In genomic region chr2:107345299-107345698, GRCm38 (mm10) we compare ENCODE assay signal across 35 mouse cellular contexts. TPM values are rescaled to one million over a fixed set of nuclear protein-coding genes. Genes with fewer than 3 reads are reported as not detected.
DNase-seq lines count a peak whose midpoint lies in the region; ATAC-seq lines count a peak whose summit lies in the region.
"Had no signal": no experiment of that assay in that cellular context is flagged by ENCODE, and none has a peak within 500 bp of the region (broad histone marks: within the 10 kb centered on the region; RNA-seq: fewer than 3 reads in every experiment).

No protein-coding gene starts in this region.

- no peaks in the 10 kb centered on the region for H3K36me3 ChIP-seq in neural tube, embryonic 12.5 days
- H3K36me3 ChIP-seq in hindbrain, embryonic 16.5 days (ENCODE audit: control insufficient read depth, insufficient read depth, low read length) = no peaks in the 10 kb centered on the region
- no peaks in the 10 kb centered on the region for H3K36me3 ChIP-seq in neural tube, embryonic 13.5 days
- H3K36me3 ChIP-seq in intestine, embryonic 16.5 days (ENCODE audit: control insufficient read depth, insufficient read depth, low read length) = no peaks in the 10 kb centered on the region
- H3K36me3 ChIP-seq: embryonic facial prominence, embryonic 13.5 days; forebrain, embryonic 10.5 days; heart, embryonic 12.5 days; intestine, embryonic 15.5 days; limb, embryonic 10.5 days; limb, embryonic 15.5 days; liver, embryonic 13.5 days; stomach, embryonic 15.5 days had no signal

- H3K4me2 ChIP-seq in neural tube, embryonic 12.5 days (replicated peaks) = no peak overlapping the region
- no peak overlapping the region for H3K4me2 ChIP-seq in hindbrain, embryonic 16.5 days (ENCODE audit: low read length)
- H3K4me2 ChIP-seq in neural tube, embryonic 13.5 days = no peak overlapping the region
- no peak overlapping the region for H3K4me2 ChIP-seq in intestine, embryonic 16.5 days (ENCODE audit: low read depth, low read length)
- H3K4me2 ChIP-seq: embryonic facial prominence, embryonic 13.5 days; heart, embryonic 12.5 days; intestine, embryonic 15.5 days; limb, embryonic 15.5 days; liver, embryonic 13.5 days; stomach, embryonic 15.5 days had no signal

- no peak overlapping the region for H3K27ac ChIP-seq in neural tube, embryonic 12.5 days
- H3K27ac ChIP-seq in hindbrain, embryonic 16.5 days (ENCODE audit: low read depth, low read length) = peak overlapping the region; percentile 61; the same call in 1 of the 2 replicates
- peak overlapping the region; percentile 80 for H3K27ac ChIP-seq in neural tube, embryonic 13.5 days (replicated peaks)
- H3K27ac ChIP-seq in intestine, embryonic 16.5 days (ENCODE audit: low read length) = no peak overlapping the region
- H3K27ac ChIP-seq: embryonic facial prominence, embryonic 13.5 days; forebrain, embryonic 10.5 days; gastrocnemius, adult 2 months; heart, adult 2 months; intestine, embryonic 15.5 days; limb, embryonic 10.5 days; limb, embryonic 15.5 days; liver, embryonic 13.5 days; stomach, embryonic 15.5 days had no signal

- H3K27me3 ChIP-seq in neural tube, embryonic 12.5 days (replicated peaks) = no peaks in the 10 kb centered on the region
- H3K27me3 ChIP-seq in hindbrain, embryonic 16.5 days (replicated peaks; ENCODE audit: control insufficient read depth, insufficient read depth, low read length) = no peaks in the 10 kb centered on the region
- no peaks in the 10 kb centered on the region for H3K27me3 ChIP-seq in neural tube, embryonic 13.5 days
- H3K27me3 ChIP-seq in intestine, embryonic 16.5 days (replicated peaks; ENCODE audit: control insufficient read depth, insufficient read depth, low read length) = no peaks in the 10 kb centered on the region
- H3K27me3 ChIP-seq: embryonic facial prominence, embryonic 13.5 days; heart, embryonic 12.5 days; intestine, embryonic 15.5 days; limb, embryonic 15.5 days; liver, embryonic 13.5 days; stomach, embryonic 15.5 days had no signal

- no peak for DNase-seq in neural tube, embryonic 10.5 days (ENCODE audit: extremely low spot score, low spot score)
- no peak for DNase-seq in left cerebral cortex, postnatal 25 days (ENCODE audit: low spot score in 2 of 2)
- DNase-seq: adrenal gland, adult 8-10 months; B cell, adult 2 months; cerebellum, adult 11 months; cerebellum, adult 9-11 months; gastrocnemius, adult 2 months; gastrocnemius, postnatal 36 days; heart, adult 2 months; heart, postnatal 4 days; kidney, adult 9 months; kidney, postnatal 10 days; layer of hippocampus, postnatal 36 days; liver, embryonic 13.5 days; lung, adult 18-20 months; lung, postnatal 4 days; retina, postnatal 1 day; right cerebral cortex, postnatal 14 days had no signal

- intact Hi-C loops in left cerebral cortex, postnatal 25 days (cut with DNase I) = no loop called here

- WGBS in neural tube, embryonic 12.5 days = 63% methylated on average over 4 of the region's 4 CpGs
- WGBS in hindbrain, embryonic 16.5 days = 56% methylated on average over 4 of the region's 4 CpGs
- WGBS in neural tube, embryonic 13.5 days = 50% methylated on average over 4 of the region's 4 CpGs
- 65% methylated on average over 4 of the region's 4 CpGs for WGBS in intestine, embryonic 16.5 days

- ATAC-seq in neural tube, embryonic 12.5 days (ENCODE audit: low FRiP score, low read depth) = peak; percentile 65; the same call in 1 of the 2 replicates
- ATAC-seq in hindbrain, embryonic 16.5 days = peak; percentile 72
- ATAC-seq in neural tube, embryonic 13.5 days (ENCODE audit: low read depth) = peak; percentile 83
- ATAC-seq in intestine, embryonic 16.5 days = no peak
- ATAC-seq: activated CD4-positive, CD25-positive, alpha-beta regulatory T cell, adult 4 months; forebrain, embryonic 16.5 days; intestine, embryonic 15.5 days; lung, postnatal 0 days had no signal

- no peak overlapping the region for H3K9ac ChIP-seq in neural tube, embryonic 12.5 days
- no peak overlapping the region for H3K9ac ChIP-seq in hindbrain, embryonic 16.5 days (ENCODE audit: low read depth, low read length)
- H3K9ac ChIP-seq in neural tube, embryonic 13.5 days = no peak overlapping the region
- H3K9ac ChIP-seq in intestine, embryonic 16.5 days (ENCODE audit: low read depth, low read length) = no peak overlapping the region
- H3K9ac ChIP-seq: embryonic facial prominence, embryonic 13.5 days; heart, embryonic 12.5 days; intestine, embryonic 15.5 days; limb, embryonic 15.5 days; liver, embryonic 13.5 days; stomach, embryonic 15.5 days had no signal

- H3K4me3 ChIP-seq in neural tube, embryonic 12.5 days = no peak overlapping the region
- no peak overlapping the region for H3K4me3 ChIP-seq in hindbrain, embryonic 16.5 days (ENCODE audit: low read length)
- no peak overlapping the region for H3K4me3 ChIP-seq in neural tube, embryonic 13.5 days
- no peak overlapping the region for H3K4me3 ChIP-seq in intestine, embryonic 16.5 days (ENCODE audit: low read length)
- H3K4me3 ChIP-seq: embryonic facial prominence, embryonic 13.5 days; forebrain, embryonic 10.5 days; gastrocnemius, adult 2 months; heart, adult 2 months; heart, embryonic 12.5 days; intestine, embryonic 15.5 days; limb, embryonic 10.5 days; limb, embryonic 15.5 days; liver, embryonic 13.5 days; stomach, embryonic 15.5 days had no signal

- no peaks in the 10 kb centered on the region for H3K4me1 ChIP-seq in neural tube, embryonic 12.5 days
- no peaks in the 10 kb centered on the region for H3K4me1 ChIP-seq in hindbrain, embryonic 16.5 days (ENCODE audit: control insufficient read depth, insufficient read depth, low read depth, low read length)
- peaks cover 12% of the 10 kb centered on the region for H3K4me1 ChIP-seq in neural tube, embryonic 13.5 days (replicated peaks)
- H3K4me1 ChIP-seq in intestine, embryonic 16.5 days (ENCODE audit: control insufficient read depth, insufficient read depth, low read length) = no peaks in the 10 kb centered on the region
- H3K4me1 ChIP-seq: embryonic facial prominence, embryonic 13.5 days; forebrain, embryonic 10.5 days; heart, embryonic 12.5 days; intestine, embryonic 15.5 days; limb, embryonic 10.5 days; limb, embryonic 15.5 days; liver, embryonic 13.5 days; stomach, embryonic 15.5 days had no signal

- H3K9me3 ChIP-seq in neural tube, embryonic 12.5 days = no peaks in the 10 kb centered on the region
- no peaks in the 10 kb centered on the region for H3K9me3 ChIP-seq in hindbrain, embryonic 16.5 days (ENCODE audit: control insufficient read depth, low read length)
- no peaks in the 10 kb centered on the region for H3K9me3 ChIP-seq in neural tube, embryonic 13.5 days
- no peaks in the 10 kb centered on the region for H3K9me3 ChIP-seq in intestine, embryonic 16.5 days (ENCODE audit: control insufficient read depth, low read length)
- H3K9me3 ChIP-seq: embryonic facial prominence, embryonic 13.5 days; forebrain, embryonic 10.5 days; heart, embryonic 12.5 days; intestine, embryonic 15.5 days; limb, embryonic 10.5 days; limb, embryonic 15.5 days; liver, embryonic 13.5 days; stomach, embryonic 15.5 days had no signal

RNA-seq across cellular contexts. Expression of gene Kcna4, which starts 54.9 kb away (rescaled TPM):
- polyA plus RNA-seq in neural tube, embryonic 12.5 days (2016; fragmentation: Nextera tagmentation; extraction: Ambion mirVana) = 1.6 TPM in 2 replicates
- polyA plus RNA-seq in hindbrain, embryonic 16.5 days (2015; fragmentation: Nextera tagmentation; extraction: Ambion mirVana) = 10.1 and 10.5 TPM in 2 replicates
- polyA plus RNA-seq in neural tube, embryonic 13.5 days (2015; fragmentation: Nextera tagmentation; extraction: Ambion mirVana) = 5.1 and 6.5 TPM in 2 replicates
- total RNA-seq in left cerebral cortex, postnatal 25 days (2021) = 10 to 100 TPM; 30.9 to 42.8 TPM
- polyA plus RNA-seq in intestine, embryonic 16.5 days (2015; fragmentation: Nextera tagmentation; extraction: Ambion mirVana) = 0.29 and 0.33 TPM in 2 replicates
- total RNA-seq: common myeloid progenitor, adult 5-6 weeks; gastrocnemius, adult 2 months; gastrocnemius, postnatal 36 days; megakaryocyte-erythroid progenitor cell, adult 5-6 weeks had no signal
- polyA plus RNA-seq: activated CD4-positive, CD25-positive, alpha-beta regulatory T cell, adult 4 months; small intestine, adult 2 months had no signal

Comparison
In these comparisons a context has a peak if more than half of its experiments do, and no peak if none do; other contexts are left out.
1. H3K27ac ChIP-seq: peak in hindbrain, embryonic 16.5 days (single experiment) and neural tube, embryonic 13.5 days (single experiment); none in neural tube, embryonic 12.5 days (single experiment) and intestine, embryonic 16.5 days (single experiment).